Mouse (Mus musculus): Measurements from ENCODE around the gene Lyst. TPM values are rescaled to one million over a fixed set of nuclear protein-coding genes. Genes with fewer than 3 reads are reported as not detected.

Gene Lyst
- total and polyA plus RNA-seq, 3 experiments = 2.9 to 3.1 TPM; not detected in 1

- Histone ChIP-seq H3K36me3 (ENCODE audit: control insufficient read depth in 1 of 2, insufficient read depth in 2 of 2, low read length in 2 of 2) (no peaks in the 10 kb centered on the region; a peak in 1 of 4 replicates), H3K27ac (ENCODE audit: control insufficient read depth, low read depth, low read length) (no peak overlapping the region), H3K79me2 (ENCODE audit: control insufficient read depth, insufficient read depth, low read length, poor library complexity) (no peaks in the 10 kb centered on the region; the same call in 1 of the 2 replicates)
These were observed 47.8 kb downstream of the Lyst start for GRCm38 (mm10) chr13:13637981-13638380.

DNA sequence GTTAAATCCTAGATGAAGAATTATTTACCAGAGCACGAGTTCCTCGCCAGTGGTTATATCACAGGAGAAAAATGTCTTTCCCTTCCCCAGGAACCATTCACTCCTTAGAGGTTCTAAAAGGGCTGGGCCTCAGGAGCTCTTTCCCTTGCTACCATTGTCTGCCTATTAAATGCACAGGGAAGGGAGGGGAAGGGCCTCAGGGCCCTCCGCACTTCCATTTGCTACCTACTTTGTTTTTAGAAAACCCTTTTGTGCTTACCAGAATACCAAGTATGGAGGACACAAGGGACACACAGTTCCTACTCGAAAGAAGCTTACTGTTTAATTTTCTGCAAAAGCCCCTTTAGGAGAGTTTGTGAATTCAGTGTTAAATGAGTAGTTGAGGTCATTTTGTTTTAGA is 48.5 kb downstream of the Lyst start:
- no peaks in the 10 kb centered on the region for H3K9me3 ChIP-seq (replicated peaks; ENCODE audit: insufficient read depth, low read length)
- H3K27ac ChIP-seq (ENCODE audit: control insufficient read depth, low read depth, low read length) = no peak overlapping the region
- no peak for DNase-seq (ENCODE audit: low read depth, low spot score)
- no peak overlapping the region for H3K4me3 ChIP-seq (ENCODE audit: control insufficient read depth in 1 of 2, insufficient read depth in 1 of 2, low read depth in 2 of 2, low read length in 2 of 2)
- no peaks in the 10 kb centered on the region; a peak in 1 of 4 replicates for H3K36me3 ChIP-seq (ENCODE audit: control insufficient read depth in 1 of 2, insufficient read depth in 2 of 2, low read length in 2 of 2)
- no peaks in the 10 kb centered on the region; a peak in 1 of 4 replicates for H3K4me1 ChIP-seq (ENCODE audit: control insufficient read depth in 1 of 2, insufficient read depth in 2 of 2, low read length in 2 of 2)
- H3K27me3 ChIP-seq (ENCODE audit: control insufficient read depth in 1 of 2, insufficient read depth in 2 of 2, low read length in 2 of 2) = no peaks in the 10 kb centered on the region
- no peak overlapping the region for H3K9ac ChIP-seq (ENCODE audit: control insufficient read depth, low read depth, low read length, poor library complexity, severe bottlenecking)
- no peaks in the 10 kb centered on the region; the same call in 1 of the 2 replicates for H3K79me2 ChIP-seq (ENCODE audit: control insufficient read depth, insufficient read depth, low read length, poor library complexity)
- no peak for TF ChIP-seq BHLHE40 (IDR thresholded peaks at IDR 0.05; ENCODE audit: borderline replicate concordance, low read depth, low read length)
- no peak for TF ChIP-seq MAZ (IDR thresholded peaks at IDR 0.05; ENCODE audit: low read depth, low read length)
- no peak for TF ChIP-seq TCF12 (IDR thresholded peaks at IDR 0.05; ENCODE audit: low read depth, low read length)
- no peak for TF ChIP-seq TAL1 (IDR thresholded peaks at IDR 0.05; ENCODE audit: low read length)
- no peak for TF ChIP-seq EP300 (IDR thresholded peaks at IDR 0.05; ENCODE audit: low read depth in 1 of 2, low read length in 2 of 2)
- no peak for TF ChIP-seq E2F4 (IDR thresholded peaks at IDR 0.05; ENCODE audit: borderline replicate concordance, low read depth, low read length)
- TF ChIP-seq USF2 (IDR thresholded peaks at IDR 0.05; ENCODE audit: borderline replicate concordance in 1 of 2, insufficient read depth in 1 of 2, low read depth in 1 of 2, low read length in 2 of 2) = no peak
- TF ChIP-seq ZMIZ1 (IDR thresholded peaks at IDR 0.05; ENCODE audit: low read depth, low read length) = no peak
- no peak for TF ChIP-seq RCOR1 (IDR thresholded peaks at IDR 0.05; ENCODE audit: low read depth, low read length)
- TF ChIP-seq RAD21 (IDR thresholded peaks at IDR 0.05; ENCODE audit: low read depth, low read length) = no peak
- TF ChIP-seq MEF2A (IDR thresholded peaks at IDR 0.05; ENCODE audit: extremely low read depth, insufficient replicate concordance, low read depth, low read length, poor library complexity, severe bottlenecking) = no peak
- TF ChIP-seq GATA1 (IDR thresholded peaks at IDR 0.05; ENCODE audit: low read depth, low read length) = no peak
- no peak for TF ChIP-seq POLR2AphosphoS5 (IDR thresholded peaks at IDR 0.05; ENCODE audit: borderline replicate concordance, low read depth, low read length)
- no peak for TF ChIP-seq ZC3H11A (IDR thresholded peaks at IDR 0.05; ENCODE audit: low read depth, low read length)
- no peak for TF ChIP-seq SMC3 (IDR thresholded peaks at IDR 0.05; ENCODE audit: low read depth, low read length)
- no peak for TF ChIP-seq SIN3A (IDR thresholded peaks at IDR 0.05; ENCODE audit: low read length)

More at GRCm38 (mm10) chr13:13637981-13638380, 47.8 kb downstream of the Lyst start:
- TF ChIP-seq USF1 (IDR thresholded peaks at IDR 0.05; ENCODE audit: low read depth, low read length) = no peak
- TF ChIP-seq NRF1 (IDR thresholded peaks at IDR 0.05; ENCODE audit: insufficient read depth, low read depth, low read length, poor library complexity, severe bottlenecking) = no peak
- no peak for TF ChIP-seq SMC3 (IDR thresholded peaks at IDR 0.05; ENCODE audit: low read depth, low read length)
- no peak for TF ChIP-seq ELF1 (IDR thresholded peaks at IDR 0.05; ENCODE audit: low read depth, low read length)
- Histone ChIP-seq H3K4me3 (ENCODE audit: control insufficient read depth in 1 of 2, insufficient read depth in 1 of 2, low read depth in 2 of 2, low read length in 2 of 2) (no peak overlapping the region), H3K9ac (ENCODE audit: control insufficient read depth, low read depth, low read length, poor library complexity, severe bottlenecking) (no peak overlapping the region), H3K4me1 (ENCODE audit: control insufficient read depth in 1 of 2, insufficient read depth in 2 of 2, low read length in 2 of 2) (no peaks in the 10 kb centered on the region; a peak in 1 of 4 replicates), H3K27me3 (ENCODE audit: control insufficient read depth in 1 of 2, insufficient read depth in 2 of 2, low read length in 2 of 2) (no peaks in the 10 kb centered on the region), H3K9me3 (replicated peaks; ENCODE audit: insufficient read depth, low read length) (no peaks in the 10 kb centered on the region)
- DNase-seq (ENCODE audit: low read depth, low spot score) = no peak
